Mouse (Mus musculus) limb, embryonic 12.5 days (tissue): Measurements from ENCODE around the gene Ccna1. TPM values are rescaled to one million over a fixed set of nuclear protein-coding genes. Genes with fewer than 3 reads are reported as not detected.

ENCODE experiments used
- ATAC-seq: fragments of 200-750 bp; cut with Nextera tagmentation; 2 replicates; pipeline ENCODE4 v1.8.0; 2017; ENCODE audit warnings: low read depth, moderate TSS enrichment; ENCODE audit not compliant: insufficient number of reproducible peaks, insufficient read depth, low FRiP score, low TSS enrichment
- H3K27ac ChIP-seq: fragments of 300-500 bp; sonication (generic); 2 replicates; pipeline ENCODE4 v1.5.1; 2016; ENCODE audit warnings: mild to moderate bottlenecking, moderate library complexity
- H3K27me3 ChIP-seq: fragments of 300-500 bp; sonication (generic); 2 replicates; pipeline ENCODE4 v1.6.1; 2016; ENCODE audit warnings: mild to moderate bottlenecking, moderate library complexity
- H3K36me3 ChIP-seq: fragments of 300-500 bp; sonication (generic); 2 replicates; pipeline ENCODE4 v1.6.1; 2016; ENCODE audit warnings: mild to moderate bottlenecking, moderate library complexity
- H3K4me1 ChIP-seq: fragments of 300-500 bp; sonication (generic); replicated peaks from 2 replicates; pipeline ENCODE4 v1.6.1; 2016
- H3K4me2 ChIP-seq: fragments of 300-500 bp; sonication (generic); 2 replicates; pipeline ENCODE4 v1.6.1; 2016; ENCODE audit warnings: mild to moderate bottlenecking, moderate library complexity
- H3K4me3 ChIP-seq: fragments of 300-500 bp; sonication (generic); replicated peaks from 2 replicates; pipeline ENCODE4 v1.5.1; 2016; ENCODE audit warnings: mild to moderate bottlenecking
- H3K9ac ChIP-seq: fragments of 300-500 bp; sonication (generic); replicated peaks from 2 replicates; pipeline ENCODE4 v1.6.1; 2016; ENCODE audit warnings: mild to moderate bottlenecking, moderate library complexity
- H3K9me3 ChIP-seq: fragments of 300-500 bp; sonication (generic); 2 replicates; pipeline ENCODE4 v1.6.1; 2016; ENCODE audit warnings: mild to moderate bottlenecking, moderate library complexity
- WGBS: fragments of 180-500 bp; shearing (Covaris S2); methylation state at CpG from one replicate; pipeline ENCODE4 v1.1.7; 2016; 5-methylcytosine and 5-hydroxymethylcytosine counted together
- polyA plus RNA-seq: library from polyadenylated mRNA; unstranded; fragments of >200 nt; fragmentation: Nextera tagmentation; extraction: Ambion mirVana; gene quantifications from 2 replicates; pipeline ENCODE4 v1.2.1, GENCODE M21; 2016

The Ccna1 gene
- polyA plus RNA-seq, 1 experiment from 2014 or later = 1.1 TPM

DNA sequence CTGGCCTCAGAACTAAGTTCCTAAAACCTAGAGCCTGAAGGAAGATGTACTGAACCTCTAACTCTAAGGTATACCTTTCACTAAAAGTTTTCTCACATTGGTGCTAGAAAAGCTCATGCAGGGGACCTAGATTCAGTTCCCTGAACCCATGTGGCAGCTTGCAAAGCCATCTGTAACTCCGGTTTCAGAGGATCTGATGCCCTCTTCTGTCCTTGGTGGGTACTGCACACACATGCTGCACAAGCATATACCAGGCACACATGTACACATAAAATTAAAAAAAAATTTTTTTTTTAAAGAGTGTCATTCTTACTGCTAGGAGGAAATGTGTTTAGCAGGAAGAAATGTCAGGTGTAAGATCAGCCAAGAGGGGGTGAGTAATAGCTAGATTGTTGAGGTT lies 33.1 kb downstream of the Ccna1 start:
- Histone ChIP-seq H3K4me3 (no peak overlapping the region), H3K27ac (no peak overlapping the region), H3K27me3 (no peaks in the 10 kb centered on the region), H3K4me1 (no peaks in the 10 kb centered on the region), H3K9me3 (peaks cover 7% of the 10 kb centered on the region; the same call in 1 of the 2 replicates), H3K9ac (no peak overlapping the region), H3K36me3 (no peaks in the 10 kb centered on the region), H3K4me2 (no peak overlapping the region)
- WGBS = 85% methylated on average over 1 of the region's 1 CpGs
- no peak for ATAC-seq

DNA sequence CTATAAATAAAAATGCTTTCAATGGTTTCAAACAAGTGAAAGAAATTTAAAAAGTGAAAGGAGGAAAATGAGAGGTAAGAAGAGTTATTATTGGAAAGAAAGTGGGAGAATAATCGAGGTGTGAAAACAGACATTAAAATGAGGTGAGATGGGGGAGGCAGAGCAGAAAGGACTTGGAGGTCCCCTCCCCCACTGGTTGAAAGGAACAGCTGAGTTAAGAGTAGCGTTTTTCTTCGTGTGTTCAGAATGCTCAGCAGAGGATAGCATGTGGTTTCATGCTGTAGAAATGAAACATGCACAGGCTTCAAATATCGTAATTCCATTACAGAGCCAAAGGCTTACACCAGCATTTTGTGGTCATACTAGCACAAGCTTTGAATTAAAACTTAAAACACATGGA lies 42.8 kb downstream of the Ccna1 start:
- peaks cover 3% of the 10 kb centered on the region; the same call in 1 of the 2 replicates for H3K27me3 ChIP-seq
- no peak for ATAC-seq
- H3K27ac ChIP-seq = no peak overlapping the region
- no peak overlapping the region for H3K9ac ChIP-seq
- no peaks in the 10 kb centered on the region for H3K9me3 ChIP-seq
- no peaks in the 10 kb centered on the region for H3K36me3 ChIP-seq
- H3K4me3 ChIP-seq = no peak overlapping the region
- peaks cover 3% of the 10 kb centered on the region; the same call in 1 of the 2 replicates for H3K4me1 ChIP-seq
- H3K4me2 ChIP-seq = no peak overlapping the region
- WGBS = 65% methylated on average over 4 of the region's 4 CpGs

DNA sequence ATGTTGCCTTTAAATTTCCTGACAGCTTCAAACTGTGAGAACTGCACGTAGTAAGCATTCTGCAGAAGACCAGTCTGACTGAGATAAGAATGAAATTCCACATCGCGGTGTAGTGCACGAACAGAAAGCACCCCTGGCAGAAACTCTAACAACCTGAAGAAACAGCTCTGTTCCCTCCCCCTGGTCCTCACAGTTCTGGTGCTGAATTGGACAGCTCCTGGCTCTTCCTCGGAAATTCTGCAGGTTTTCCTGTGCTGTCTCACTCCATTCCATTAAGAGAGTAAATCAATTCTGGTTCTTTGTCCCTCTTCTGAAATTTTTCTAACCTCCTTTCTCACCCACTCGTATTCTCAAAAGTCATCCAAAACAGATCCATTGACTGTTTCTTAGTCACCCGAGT lies 43.6 kb downstream of the Ccna1 start:
- 27% methylated on average over 7 of the region's 7 CpGs for WGBS
- no peak for ATAC-seq
- H3K36me3 ChIP-seq = no peaks in the 10 kb centered on the region
- no peak overlapping the region for H3K9ac ChIP-seq
- H3K9me3 ChIP-seq = no peaks in the 10 kb centered on the region
- no peak overlapping the region for H3K4me3 ChIP-seq
- peaks cover 3% of the 10 kb centered on the region; the same call in 1 of the 2 replicates for H3K27me3 ChIP-seq
- no peak overlapping the region for H3K4me2 ChIP-seq
- no peak overlapping the region for H3K27ac ChIP-seq
- H3K4me1 ChIP-seq = peaks cover 3% of the 10 kb centered on the region; the same call in 1 of the 2 replicates

DNA sequence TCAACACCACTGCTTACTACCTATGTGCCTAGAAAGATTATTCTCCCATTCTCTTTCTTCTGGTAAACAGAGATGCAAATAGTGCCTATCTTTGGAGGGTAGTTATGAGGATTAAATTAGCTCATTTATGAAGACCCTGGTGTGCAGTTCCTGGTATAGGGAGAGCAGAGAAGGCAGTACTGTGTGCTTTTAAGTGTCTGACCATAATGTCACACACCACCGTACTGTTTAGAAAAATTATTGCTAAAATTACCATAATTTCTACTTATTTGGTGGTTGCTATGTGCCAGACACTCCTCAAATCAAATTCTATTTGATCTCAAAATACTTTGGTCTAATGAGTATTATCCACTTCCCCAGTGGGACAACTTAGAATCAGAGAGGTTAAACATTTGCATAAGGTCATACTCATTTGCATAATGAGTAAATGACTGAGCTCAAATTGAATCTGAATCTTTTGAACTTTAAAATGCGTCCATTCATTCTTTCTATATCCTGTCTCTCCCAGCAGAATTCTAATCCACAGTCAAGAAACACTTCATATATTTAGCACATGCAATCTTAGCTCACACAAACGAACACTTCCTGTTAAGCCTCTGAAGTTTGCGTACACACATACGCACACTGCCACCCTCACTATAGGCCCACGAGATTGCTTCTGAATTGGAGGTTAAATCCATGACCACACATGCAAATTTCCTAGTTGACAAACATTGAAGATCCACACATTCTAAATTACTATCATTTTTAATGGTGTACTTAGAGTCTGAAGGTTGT lies 46.1 kb downstream of the Ccna1 start:
- Histone ChIP-seq H3K36me3 (no peaks in the 10 kb centered on the region), H3K9me3 (no peaks in the 10 kb centered on the region)
- 82% methylated on average over 6 of the region's 6 CpGs for WGBS

DNA sequence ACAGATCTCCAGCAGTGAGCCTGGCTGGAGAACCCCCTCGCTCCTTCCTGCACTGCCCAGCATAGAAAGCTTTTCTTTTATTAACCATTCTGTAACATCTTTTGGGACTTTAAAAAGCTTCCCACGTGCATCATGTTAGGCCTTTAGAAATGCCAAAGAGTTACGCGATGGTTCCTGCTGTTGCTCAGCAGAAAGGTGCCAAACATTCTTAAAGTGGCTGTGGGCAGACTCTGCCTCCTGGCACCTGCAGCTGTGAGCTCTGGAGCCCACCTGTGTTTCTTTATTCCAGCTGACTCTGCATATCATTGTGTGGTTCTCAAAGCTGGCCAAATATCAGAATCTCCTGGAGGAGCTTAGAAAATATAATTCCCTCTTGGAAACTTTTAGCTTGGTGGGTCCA lies 51.3 kb downstream of the Ccna1 start:
- Histone ChIP-seq H3K4me3 (no peak overlapping the region), H3K27ac (no peak overlapping the region), H3K9me3 (no peaks in the 10 kb centered on the region), H3K36me3 (no peaks in the 10 kb centered on the region), H3K9ac (no peak overlapping the region), H3K27me3 (no peaks in the 10 kb centered on the region), H3K4me1 (no peaks in the 10 kb centered on the region), H3K4me2 (no peak overlapping the region)
- 68% methylated on average over 4 of the region's 4 CpGs for WGBS
- no peak for ATAC-seq

More for the DNA sequence above, 46.1 kb downstream of the Ccna1 start:
- no peak overlapping the region for H3K4me3 ChIP-seq
- no peak overlapping the region for H3K9ac ChIP-seq
- peaks cover 3% of the 10 kb centered on the region; the same call in 1 of the 2 replicates for H3K27me3 ChIP-seq
- peaks cover 1% of the 10 kb centered on the region; the same call in 1 of the 2 replicates for H3K4me1 ChIP-seq
- H3K27ac ChIP-seq = no peak overlapping the region
- no peak overlapping the region for H3K4me2 ChIP-seq
- no peak for ATAC-seq

DNA sequence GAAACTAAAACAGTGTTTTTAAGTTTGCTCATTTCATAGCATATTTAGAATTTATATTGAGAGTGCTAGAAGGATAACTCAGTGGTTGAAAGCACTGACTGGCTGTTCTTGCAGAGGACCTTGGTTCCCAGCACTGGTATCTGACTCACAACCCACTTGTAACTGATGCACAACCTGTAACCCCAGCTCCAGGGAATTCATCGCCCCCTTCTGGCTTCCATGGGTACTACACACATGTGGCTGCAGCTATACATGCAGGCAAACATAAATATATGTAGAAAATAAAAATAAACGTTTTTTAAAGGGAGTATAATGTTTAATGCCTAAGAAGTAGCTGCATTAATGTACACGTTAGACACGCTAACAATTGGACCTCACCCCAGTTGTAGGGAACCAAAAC lies 53.6 kb downstream of the Ccna1 start:
- Histone ChIP-seq H3K4me1 (no peaks in the 10 kb centered on the region), H3K9me3 (no peaks in the 10 kb centered on the region), H3K36me3 (no peaks in the 10 kb centered on the region), H3K27me3 (no peaks in the 10 kb centered on the region), H3K4me3 (no peak overlapping the region), H3K27ac (no peak overlapping the region), H3K9ac (no peak overlapping the region), H3K4me2 (no peak overlapping the region)
- no peak for ATAC-seq
- WGBS = 67% methylated on average over 4 of the region's 4 CpGs

Other genes with a start within 250 kb of the Ccna1 start
- 60.8 and 64.0 TPM in 2 replicates for gene Rfxap, start 247.7 kb downstream of the Ccna1 start, polyA plus RNA-seq
- gene Sertm1, start 139.6 kb downstream of the Ccna1 start, polyA plus RNA-seq = not detected in 2 replicates
- 93.8 and 98.5 TPM in 2 replicates for gene Spg20, start 56.6 kb upstream of the Ccna1 start, polyA plus RNA-seq
- 0.09 TPM in 2 replicates for gene Ccdc169, start 81.8 kb upstream of the Ccna1 start, polyA plus RNA-seq
- not detected in 2 replicates for gene Sohlh2, start 126.5 kb upstream of the Ccna1 start, polyA plus RNA-seq
- 47.9 and 62.8 TPM in 2 replicates for gene Dclk1, start 186.9 kb upstream of the Ccna1 start, polyA plus RNA-seq